Mouse (Mus musculus) ES-Bruce4 (cell line): ENCODE results near the gene Hhipl1.

ENCODE experiments used
- CTCF ChIP-seq: IDR thresholded peaks from one replicate; pipeline ENCODE4 v1.8.1; 2011; ENCODE audit warnings: low read depth, low read length
- POLR2A ChIP-seq: IDR thresholded peaks from one replicate; pipeline ENCODE4 v1.8.1; 2011; ENCODE audit warnings: low read length; ENCODE audit not compliant: insufficient read depth

GRCm38 (mm10) chr12:108260950-108261349 lies 45.1 kb upstream of the Hhipl1 start:
- no peak for TF ChIP-seq CTCF
- no peak for TF ChIP-seq POLR2A
